Mouse (Mus musculus) hindbrain, embryonic 15.5 days (tissue): ENCODE data around the gene Lfng. TPM values are rescaled to one million over a fixed set of nuclear protein-coding genes. Genes with fewer than 3 reads are reported as not detected.

Experiments used
- ATAC-seq: fragments of 200-750 bp; cut with Nextera tagmentation; 2 replicates; pipeline ENCODE4 v1.8.0; 2017; ENCODE audit warnings: low read depth, moderate number of reproducible peaks, moderate TSS enrichment; ENCODE audit not compliant: low FRiP score
- H3K27ac ChIP-seq: fragments of 300-500 bp; sonication (generic); replicated peaks from 2 replicates; pipeline ENCODE4 v1.5.1; 2015; ENCODE audit warnings: mild to moderate bottlenecking, inconsistent platforms
- H3K27me3 ChIP-seq: fragments of 300-500 bp; sonication (generic); 2 replicates; pipeline ENCODE4 v1.6.1; 2015; ENCODE audit warnings: control low read depth, inconsistent platforms
- H3K36me3 ChIP-seq: fragments of 300-500 bp; sonication (generic); 2 replicates; pipeline ENCODE4 v1.6.1; 2015; ENCODE audit warnings: control low read depth, inconsistent platforms
- H3K4me1 ChIP-seq: fragments of 300-500 bp; sonication (generic); replicated peaks from 2 replicates; pipeline ENCODE4 v1.6.1; 2015; ENCODE audit warnings: control low read depth, inconsistent platforms
- H3K4me2 ChIP-seq: fragments of 300-500 bp; sonication (generic); 2 replicates; pipeline ENCODE4 v1.6.1; 2015; ENCODE audit warnings: moderate library complexity, mild to moderate bottlenecking, inconsistent platforms
- H3K4me3 ChIP-seq: fragments of 300-500 bp; sonication (generic); 2 replicates; pipeline ENCODE4 v1.5.1; 2015; ENCODE audit warnings: mild to moderate bottlenecking, inconsistent platforms
- H3K9ac ChIP-seq: fragments of 300-500 bp; sonication (generic); 2 replicates; pipeline ENCODE4 v1.6.1; 2015; ENCODE audit warnings: inconsistent platforms
- H3K9me3 ChIP-seq: fragments of 300-500 bp; sonication (generic); 2 replicates; pipeline ENCODE4 v1.6.1; 2016; ENCODE audit warnings: control low read depth, inconsistent platforms
- WGBS: fragments of 180-500 bp; shearing (Covaris S2); methylation state at CpG from one replicate; pipeline ENCODE4 v1.1.7; 2015; 5-methylcytosine and 5-hydroxymethylcytosine counted together
- polyA plus RNA-seq: library from polyadenylated mRNA; unstranded; fragments of >200 nt; fragmentation: Nextera tagmentation; extraction: Ambion mirVana; gene quantifications from 2 replicates; pipeline ENCODE4 v1.2.1, GENCODE M21; 2015

Gene Lfng
- polyA plus RNA-seq, 1 experiment from 2014 or later = 28.8 TPM

DNA sequence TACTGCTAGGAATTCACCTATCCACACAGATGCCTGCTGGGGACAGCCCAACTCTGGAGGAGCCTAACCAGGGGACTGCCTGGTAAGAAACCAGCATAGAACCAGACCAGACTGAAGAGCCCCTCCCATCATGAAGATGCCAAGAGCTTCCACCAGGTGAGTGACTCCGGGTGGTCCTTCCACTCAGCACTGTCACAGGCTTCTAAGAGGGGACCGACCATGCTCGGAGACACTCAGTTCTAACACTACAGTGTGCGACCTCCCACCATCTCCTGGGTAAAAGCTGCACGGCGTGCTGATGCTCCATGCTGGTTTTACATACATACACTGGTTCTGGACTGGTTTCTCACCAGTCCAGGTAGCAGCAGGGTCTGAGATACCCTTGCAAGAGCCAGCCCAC, 39.1 kb downstream of the Lfng start:
- WGBS = 71% methylated on average over 6 of the region's 6 CpGs

DNA sequence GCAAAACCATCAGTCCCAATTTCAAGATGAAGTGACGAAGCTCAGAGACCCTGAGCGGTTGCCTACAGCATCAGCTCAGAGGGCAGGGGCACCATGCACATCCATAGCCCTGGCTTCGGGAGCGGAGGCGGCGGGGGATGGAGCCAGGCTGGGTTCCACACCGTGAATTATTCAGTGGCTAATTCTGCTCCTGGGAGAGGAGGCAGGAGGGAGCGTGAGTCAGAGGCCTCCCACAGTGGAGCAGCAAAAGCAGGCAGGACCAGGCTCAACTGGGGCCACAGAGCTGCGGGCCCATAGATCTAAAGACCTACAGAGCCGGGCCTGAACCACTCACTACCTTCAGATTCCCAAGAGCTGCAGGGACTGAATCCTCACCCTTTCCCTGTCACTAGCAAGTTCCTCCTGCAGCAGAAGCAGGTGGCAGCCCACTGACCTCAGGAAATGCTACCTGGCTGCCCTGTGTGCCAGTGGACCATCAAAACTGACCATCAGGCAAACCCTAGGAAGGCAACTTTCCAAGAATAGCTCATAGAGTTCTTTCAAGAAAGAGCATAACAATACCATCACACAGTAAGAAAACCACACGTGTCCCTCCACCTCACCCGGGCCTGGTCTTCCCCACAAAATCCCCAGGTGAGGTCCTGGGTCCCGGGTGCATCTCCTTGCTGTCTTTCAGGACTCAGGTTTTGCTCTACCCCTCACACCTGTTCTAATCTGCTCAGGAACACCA, 40.1 kb downstream of the Lfng start:
- Histone ChIP-seq H3K36me3 (no peaks in the 10 kb centered on the region; the same call in 1 of the 2 replicates), H3K27me3 (no peaks in the 10 kb centered on the region), H3K9me3 (no peaks in the 10 kb centered on the region), H3K9ac (peak overlapping the region; percentile 100), H3K27ac (peak overlapping the region; percentile 95), H3K4me2 (peak overlapping the region; percentile 83), H3K4me3 (peak overlapping the region; percentile 96), H3K4me1 (peaks cover 68% of the 10 kb centered on the region)
- WGBS = 15% methylated on average over 13 of the region's 13 CpGs
- ATAC-seq = no peak

More for the DNA sequence above, 39.1 kb downstream of the Lfng start:
- Histone ChIP-seq H3K4me3 (peak overlapping the region; percentile 96), H3K27ac (peak overlapping the region; percentile 95), H3K9ac (peak overlapping the region; percentile 100), H3K36me3 (no peaks in the 10 kb centered on the region; the same call in 1 of the 2 replicates), H3K4me1 (peaks cover 76% of the 10 kb centered on the region), H3K27me3 (no peaks in the 10 kb centered on the region), H3K9me3 (no peaks in the 10 kb centered on the region), H3K4me2 (peak overlapping the region; percentile 83)
- ATAC-seq = no peak

DNA sequence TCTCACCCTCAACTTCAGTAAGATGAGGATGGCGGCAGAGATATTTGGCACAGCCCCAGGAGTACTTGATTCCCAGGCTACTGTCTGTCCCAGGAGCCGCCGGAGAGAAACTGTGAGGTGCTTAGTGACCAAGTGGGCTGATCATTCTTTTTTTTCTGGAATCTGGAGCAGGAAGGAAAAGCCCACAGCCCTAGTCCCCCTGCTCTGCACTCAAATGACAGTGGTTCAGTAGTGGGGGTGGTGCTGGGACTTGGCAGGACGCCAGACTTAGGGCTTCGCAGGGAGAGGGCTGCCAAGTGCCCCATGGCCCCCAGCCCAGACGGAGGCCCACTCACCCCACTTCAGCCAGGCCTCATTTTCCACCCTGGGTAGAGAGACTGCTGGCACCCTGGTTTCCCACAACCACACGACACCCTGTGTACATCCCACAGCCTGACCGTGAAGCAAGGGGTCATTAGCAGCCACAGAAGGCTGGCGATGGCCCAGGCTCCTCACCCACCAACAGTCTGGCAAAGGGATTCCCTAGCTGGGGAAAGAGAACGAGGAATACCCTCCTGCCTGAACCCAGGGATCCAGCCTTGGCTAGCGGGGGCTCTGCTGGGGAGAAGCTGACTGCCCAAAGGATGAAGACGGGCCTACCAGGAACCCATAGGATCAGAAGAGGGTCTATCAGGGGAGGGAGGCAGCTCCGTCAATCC, 40.9 kb downstream of the Lfng start:
- Histone ChIP-seq H3K27ac (peak overlapping the region; percentile 95), H3K9me3 (no peaks in the 10 kb centered on the region), H3K9ac (peak overlapping the region; percentile 100), H3K27me3 (no peaks in the 10 kb centered on the region), H3K36me3 (no peaks in the 10 kb centered on the region; the same call in 1 of the 2 replicates), H3K4me2 (peak overlapping the region; percentile 83), H3K4me1 (peaks cover 60% of the 10 kb centered on the region), H3K4me3 (peak overlapping the region; percentile 96)
- peak; percentile 55 for ATAC-seq
- WGBS = 0% methylated on average over 13 of the region's 13 CpGs

DNA sequence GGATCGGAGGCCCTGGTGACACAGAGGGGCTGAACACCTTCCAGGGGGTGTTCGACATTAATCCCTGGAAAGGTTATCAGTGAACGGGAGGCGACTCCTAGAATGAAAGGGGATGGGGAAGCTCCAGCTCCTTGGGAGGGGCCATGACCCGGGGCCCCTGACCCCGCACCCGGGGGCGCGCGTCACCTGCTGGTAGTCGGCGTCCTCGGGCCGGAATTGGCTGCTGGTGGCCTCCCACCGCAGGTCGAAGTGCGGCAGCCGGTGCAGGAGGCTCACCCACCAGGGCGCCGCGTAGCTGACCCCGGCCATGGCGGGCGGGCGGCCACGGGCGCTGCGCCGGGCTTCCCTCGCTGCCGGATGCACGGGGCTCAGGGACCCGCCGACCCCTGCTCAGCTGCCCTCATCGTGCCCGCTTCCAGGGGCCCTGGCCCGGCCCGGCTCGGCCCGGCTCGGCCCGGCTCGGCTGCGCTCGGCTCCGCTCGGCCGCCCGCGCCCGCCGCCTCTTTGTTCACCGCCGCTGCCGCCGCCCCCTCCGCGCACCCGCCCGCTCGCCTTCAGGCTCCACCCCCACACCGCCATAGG, 41.5 kb downstream of the Lfng start, which contains the start of gene Ttyh3:
Gene Ttyh3 (minus strand): TSS at position 513 of the 582 bp plus-strand sequence.
- H3K27ac ChIP-seq = peak within 1 kb of the TSS; percentile 95
- peak; percentile 2; the same call in 1 of the 2 replicates for ATAC-seq
- H3K4me1 ChIP-seq = peaks cover 54% of the 10 kb centered on the region
- H3K4me2 ChIP-seq = peak within 1 kb of the TSS; percentile 83
- 2% methylated on average over 47 of the region's 62 CpGs for WGBS
- H3K36me3 ChIP-seq = no peaks in the 10 kb centered on the region; the same call in 1 of the 2 replicates
- no peaks in the 10 kb centered on the region for H3K9me3 ChIP-seq
- H3K27me3 ChIP-seq = no peaks in the 10 kb centered on the region
- H3K4me3 ChIP-seq = peak within 1 kb of the TSS; percentile 96
- H3K9ac ChIP-seq = peak within 1 kb of the TSS; percentile 100

DNA sequence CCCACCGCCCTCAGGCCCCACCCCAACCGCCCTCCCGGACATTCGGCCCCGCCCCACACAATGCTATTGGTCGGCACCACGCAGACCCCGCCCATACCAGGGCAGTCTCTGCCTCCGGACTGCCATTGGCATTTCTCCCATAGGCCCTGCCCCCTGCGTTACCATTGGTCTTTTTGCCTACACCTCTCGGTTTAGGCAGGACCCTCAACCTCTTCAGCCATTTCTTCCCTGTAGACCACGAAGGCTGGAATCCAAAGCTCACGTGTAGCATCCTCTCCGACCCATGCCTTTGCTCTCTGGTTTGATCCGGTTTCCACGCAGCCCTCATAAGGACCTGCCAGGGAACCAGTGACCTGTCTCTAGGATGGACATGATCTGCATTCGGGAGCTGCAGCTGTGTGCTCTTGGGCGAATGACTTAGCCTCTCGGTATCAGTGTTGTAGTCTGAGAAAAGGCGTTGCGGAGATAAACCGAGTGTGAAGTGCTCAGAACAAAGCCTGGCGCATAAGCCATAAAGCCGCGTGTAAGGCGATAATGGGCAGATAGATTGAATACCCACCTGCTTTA, 42.1 kb downstream of the Lfng start:
- Histone ChIP-seq H3K27ac (peak overlapping the region; percentile 92), H3K36me3 (no peaks in the 10 kb centered on the region; the same call in 1 of the 2 replicates), H3K4me3 (peak overlapping the region; percentile 96), H3K27me3 (no peaks in the 10 kb centered on the region), H3K4me1 (peaks cover 48% of the 10 kb centered on the region), H3K4me2 (peak overlapping the region; percentile 83), H3K9me3 (no peaks in the 10 kb centered on the region), H3K9ac (peak overlapping the region; percentile 48)
- 3% methylated on average over 26 of the region's 26 CpGs for WGBS
- peak; percentile 94 for ATAC-seq

DNA sequence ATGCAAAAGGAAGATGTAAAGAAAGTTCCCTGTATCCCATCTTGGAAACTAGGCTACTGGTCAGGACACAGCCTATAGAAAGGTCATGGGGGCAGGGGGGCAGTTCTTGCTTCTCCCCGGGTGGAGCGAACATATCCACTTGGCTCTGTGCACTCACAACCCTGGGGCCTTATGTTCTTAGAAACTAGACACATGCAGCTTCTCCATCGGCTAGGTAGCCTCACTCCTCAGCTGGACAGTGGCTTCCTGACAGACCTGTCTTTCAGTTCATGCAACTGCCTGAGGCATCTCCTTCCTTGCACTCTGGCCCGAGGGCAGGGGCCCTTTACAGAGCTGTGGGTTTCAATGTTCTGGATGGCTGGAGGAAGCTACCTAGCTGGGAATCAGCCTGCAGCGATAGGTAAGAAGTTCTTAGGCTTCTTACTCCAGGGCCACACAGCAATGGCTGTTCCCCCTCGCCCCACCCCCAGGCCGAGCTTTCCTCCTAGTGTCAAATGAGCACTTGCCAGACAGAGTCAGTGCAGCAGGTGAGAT, 42.8 kb downstream of the Lfng start:
- WGBS = 72% methylated on average over 7 of the region's 7 CpGs
- H3K36me3 ChIP-seq = no peaks in the 10 kb centered on the region
- H3K27ac ChIP-seq = peak overlapping the region; percentile 92
- H3K9me3 ChIP-seq = no peaks in the 10 kb centered on the region
- peak overlapping the region; percentile 83 for H3K4me2 ChIP-seq
- H3K4me3 ChIP-seq = no peak overlapping the region
- ATAC-seq = no peak
- H3K27me3 ChIP-seq = no peaks in the 10 kb centered on the region
- H3K4me1 ChIP-seq = peaks cover 41% of the 10 kb centered on the region
- H3K9ac ChIP-seq = peak overlapping the region; percentile 48

DNA sequence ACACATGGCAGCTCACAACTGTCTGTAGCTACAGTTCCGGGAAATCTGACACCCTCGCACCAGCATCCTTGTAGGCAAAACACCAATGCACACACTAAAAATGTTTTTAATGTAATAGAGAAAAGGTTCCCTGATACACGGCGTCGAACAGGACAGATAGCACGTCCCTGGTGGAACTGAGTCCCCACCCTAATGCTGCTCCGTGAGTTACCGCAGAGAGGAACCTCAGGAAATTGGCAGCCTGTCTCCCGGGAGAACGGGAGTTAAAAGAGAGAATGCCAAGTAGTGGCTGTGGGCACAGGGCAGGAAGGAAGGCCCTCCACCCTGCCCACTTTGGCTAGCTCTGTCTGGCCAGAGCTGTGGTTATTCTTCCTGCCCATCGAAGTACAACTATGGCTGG, 44.1 kb downstream of the Lfng start:
- Histone ChIP-seq H3K9ac (no peak overlapping the region), H3K4me3 (no peak overlapping the region), H3K36me3 (no peaks in the 10 kb centered on the region), H3K9me3 (no peaks in the 10 kb centered on the region), H3K27me3 (no peaks in the 10 kb centered on the region), H3K4me1 (peaks cover 28% of the 10 kb centered on the region), H3K4me2 (no peak overlapping the region), H3K27ac (no peak overlapping the region)
- ATAC-seq = no peak
- 69% methylated on average over 11 of the region's 11 CpGs for WGBS

DNA sequence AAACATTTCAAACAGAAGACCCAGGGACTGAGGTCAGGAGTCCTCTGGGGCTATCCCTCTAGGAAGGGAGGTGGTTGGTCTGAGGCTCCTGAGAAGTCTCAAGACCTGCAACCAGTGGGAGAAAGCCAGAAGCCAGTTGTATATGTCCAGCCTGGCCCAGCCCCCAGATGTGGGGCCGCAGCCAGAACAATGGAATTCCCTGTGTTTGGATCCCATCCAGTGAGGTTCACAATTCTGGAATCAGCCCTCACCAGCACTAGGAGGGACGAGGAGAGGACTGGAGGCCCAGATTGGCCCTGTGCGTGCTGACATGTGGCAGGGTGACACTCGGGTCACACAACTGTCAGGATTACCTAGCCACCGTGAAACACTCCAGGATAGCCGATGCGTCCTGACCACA, 45.5 kb downstream of the Lfng start:
- no peak for ATAC-seq
- no peak overlapping the region for H3K4me3 ChIP-seq
- 63% methylated on average over 7 of the region's 7 CpGs for WGBS
- peaks cover 14% of the 10 kb centered on the region for H3K4me1 ChIP-seq
- no peak overlapping the region for H3K4me2 ChIP-seq
- H3K27me3 ChIP-seq = no peaks in the 10 kb centered on the region
- H3K36me3 ChIP-seq = no peaks in the 10 kb centered on the region
- no peak overlapping the region for H3K9ac ChIP-seq
- no peaks in the 10 kb centered on the region for H3K9me3 ChIP-seq
- no peak overlapping the region for H3K27ac ChIP-seq

DNA sequence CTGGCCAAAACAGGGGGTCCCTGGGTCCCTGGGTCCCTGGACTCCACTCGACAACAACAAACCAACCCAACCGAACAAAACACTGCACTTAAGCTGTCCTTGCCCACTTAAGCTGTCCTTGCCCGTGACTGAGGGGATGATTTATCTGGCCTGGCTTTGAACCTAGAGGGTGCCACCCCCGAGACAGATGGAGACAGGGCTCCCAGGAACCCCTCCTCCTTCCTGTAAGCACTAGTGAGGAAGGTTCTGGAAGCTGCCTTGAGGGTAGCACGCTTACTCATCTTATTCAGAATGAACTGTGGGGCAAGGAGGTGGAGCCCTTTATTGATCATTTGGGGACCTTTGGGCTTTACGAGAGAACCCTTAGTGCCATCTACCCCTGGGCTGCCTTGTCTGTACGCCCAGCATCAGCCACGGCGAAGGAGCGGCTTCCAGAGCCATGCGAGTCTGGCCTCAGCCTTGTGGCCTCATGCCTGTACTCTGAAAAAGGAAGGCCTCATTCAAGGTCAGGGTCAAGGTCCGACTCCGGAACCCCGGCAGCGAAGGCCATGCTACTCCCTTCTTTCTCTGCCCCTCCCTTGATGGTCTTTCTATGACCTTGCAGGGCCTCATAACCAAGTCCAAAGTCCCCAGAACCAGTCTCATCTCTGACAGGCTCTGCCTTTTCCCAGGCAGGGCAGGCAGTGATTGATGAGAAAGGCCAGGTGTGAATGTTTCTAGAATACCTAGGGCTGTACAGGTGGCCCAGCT, 47.2 kb downstream of the Lfng start:
- no peaks in the 10 kb centered on the region for H3K27me3 ChIP-seq
- no peak for ATAC-seq
- no peak overlapping the region for H3K9ac ChIP-seq
- H3K36me3 ChIP-seq = no peaks in the 10 kb centered on the region
- no peak overlapping the region for H3K4me3 ChIP-seq
- peaks cover 13% of the 10 kb centered on the region for H3K4me1 ChIP-seq
- H3K27ac ChIP-seq = no peak overlapping the region
- no peak overlapping the region for H3K4me2 ChIP-seq
- H3K9me3 ChIP-seq = no peaks in the 10 kb centered on the region
- 82% methylated on average over 15 of the region's 15 CpGs for WGBS

DNA sequence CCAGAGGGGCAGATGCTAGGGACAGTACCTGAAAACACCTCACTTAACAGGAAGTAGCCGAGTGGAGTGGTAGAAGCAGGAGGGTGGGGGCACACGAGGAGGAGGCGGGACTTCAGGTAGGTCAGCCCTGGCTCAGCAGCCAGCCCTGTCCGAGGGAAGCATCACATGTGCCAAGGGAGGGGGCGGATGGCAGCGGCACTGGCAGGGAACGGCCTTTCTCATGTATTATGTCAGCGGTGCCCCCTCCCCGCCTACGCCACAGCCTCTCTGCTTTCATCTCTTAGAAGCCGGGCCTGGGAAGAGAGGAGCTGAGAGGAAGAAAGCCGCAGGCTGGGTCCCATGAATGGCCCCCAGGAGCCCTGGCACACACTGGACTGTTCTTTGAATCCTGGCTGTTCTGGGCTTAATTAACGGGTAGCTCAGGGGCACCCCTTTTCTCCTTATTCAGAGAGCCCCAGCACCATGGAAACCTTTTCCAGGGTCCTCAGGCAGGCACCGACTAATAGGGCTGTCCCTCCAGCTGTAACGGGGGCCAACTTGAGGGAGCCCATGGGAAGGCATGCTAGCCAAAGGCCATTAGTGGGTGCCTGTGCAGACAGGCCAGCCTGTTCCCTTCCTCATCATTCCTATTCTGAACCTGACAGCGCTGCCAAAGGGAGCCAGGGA, 52.6 kb downstream of the Lfng start:
- peaks cover 44% of the 10 kb centered on the region for H3K4me1 ChIP-seq
- H3K9me3 ChIP-seq = no peaks in the 10 kb centered on the region
- no peak overlapping the region for H3K4me3 ChIP-seq
- ATAC-seq = peak; percentile 89
- no peak overlapping the region for H3K9ac ChIP-seq
- 0 out of 2 replicates have a peak overlapping the region, but pooled peaks have one; percentile 5 for H3K4me2 ChIP-seq
- peak overlapping the region; percentile 79 for H3K27ac ChIP-seq
- no peaks in the 10 kb centered on the region for H3K27me3 ChIP-seq
- 17% methylated on average over 16 of the region's 16 CpGs for WGBS
- H3K36me3 ChIP-seq = no peaks in the 10 kb centered on the region

DNA sequence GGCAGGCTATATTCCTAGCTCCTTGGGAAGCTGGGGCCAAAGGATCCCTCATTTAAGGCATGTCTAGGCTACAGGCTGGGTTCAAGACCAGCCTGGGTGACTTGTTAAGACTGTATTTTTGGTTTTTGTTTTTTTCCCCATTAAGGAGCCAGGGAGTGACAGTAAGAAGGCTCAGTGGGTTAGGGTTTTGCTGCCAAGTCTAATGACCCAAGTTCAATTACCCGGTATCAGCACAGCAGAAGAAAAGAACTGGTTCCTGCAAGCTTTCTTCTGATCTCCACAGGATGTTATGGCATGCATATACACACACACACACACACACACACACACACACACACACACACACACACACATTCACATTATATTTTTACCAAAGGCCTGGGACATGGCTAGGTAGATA, 53.3 kb downstream of the Lfng start:
- Histone ChIP-seq H3K36me3 (peaks cover 4% of the 10 kb centered on the region; the same call in 1 of the 2 replicates), H3K9ac (no peak overlapping the region), H3K9me3 (no peaks in the 10 kb centered on the region), H3K4me3 (no peak overlapping the region), H3K27ac (peak overlapping the region; percentile 79), H3K4me2 (no peak overlapping the region), H3K27me3 (no peaks in the 10 kb centered on the region), H3K4me1 (peaks cover 44% of the 10 kb centered on the region)
- 50% methylated on average over 1 of the region's 1 CpGs for WGBS
- ATAC-seq = no peak
